Mouse (Mus musculus) CH12.LX (cell line): ENCODE data around the gene Tbck. TPM values are rescaled to one million over a fixed set of nuclear protein-coding genes. Genes with fewer than 3 reads are reported as not detected.

Experiments
- DNase-seq: peaks from one replicate; pipeline ENCODE4 v3.0.0-alpha.2; 2013; ENCODE audit errors: extremely low read depth
- H3K27ac ChIP-seq: 2 replicates; pipeline ENCODE4 v1.5.1; 2012; ENCODE audit warnings: low read depth, mild to moderate bottlenecking, control low read depth, moderate library complexity; ENCODE audit not compliant: insufficient read depth
- H3K27me3 ChIP-seq: replicated peaks from 2 replicates; pipeline ENCODE3; 2012; ENCODE audit warnings: inconsistent platforms
- H3K36me3 ChIP-seq, 2 experiments: replicated peaks in 1 of 2; 2 replicates each; pipeline versions ENCODE3 to v1.6.1; 2012; ENCODE audit warnings: inconsistent platforms in 1 of 2, low read length in 1 of 2, mild to moderate bottlenecking in 1 of 2, mixed read lengths in 1 of 2, moderate library complexity in 1 of 2; ENCODE audit not compliant: control insufficient read depth in 1 of 2, insufficient read depth in 1 of 2
- H3K4me1 ChIP-seq, 2 experiments: 2 replicates each; pipeline ENCODE4 v1.6.1; 2012; ENCODE audit warnings: inconsistent platforms in 1 of 2, moderate library complexity in 1 of 2; ENCODE audit not compliant: insufficient read depth in 2 of 2, control insufficient read depth in 1 of 2
- H3K4me2 ChIP-seq: 2 replicates; pipeline ENCODE4 v1.6.1; 2012; ENCODE audit warnings: low read depth, mild to moderate bottlenecking, control low read depth; ENCODE audit not compliant: poor library complexity, insufficient read depth, severe bottlenecking
- H3K4me3 ChIP-seq, 3 experiments: fragments of 150-350 bp in 1 of 3; sonication (generic) in 1 of 3; replicated peaks in 1 of 3; 2 replicates each; pipeline versions ENCODE3 to v1.5.1; 2011 to 2012; ENCODE audit warnings: low read depth in 2 of 3, low read length in 2 of 3, mild to moderate bottlenecking in 2 of 3, moderate library complexity in 2 of 3, control low read depth in 1 of 3, improper control_type of control experiment in 1 of 3, inconsistent platforms in 1 of 3, mixed read lengths in 1 of 3; ENCODE audit not compliant: poor library complexity in 1 of 3
- H3K79me2 ChIP-seq: replicated peaks from 2 replicates; pipeline ENCODE4 v1.6.1; 2012; ENCODE audit warnings: mild to moderate bottlenecking, moderate library complexity; ENCODE audit not compliant: control insufficient read depth, poor library complexity, insufficient read depth, severe bottlenecking; ENCODE audit errors: extremely low read depth
- H3K9ac ChIP-seq: 2 replicates; pipeline ENCODE4 v1.6.1; 2012; ENCODE audit warnings: low read depth, mild to moderate bottlenecking, control low read depth, moderate library complexity; ENCODE audit not compliant: insufficient read depth
- H3K9me3 ChIP-seq: replicated peaks from 2 replicates; pipeline ENCODE3; 2012; ENCODE audit warnings: low read length, inconsistent platforms, mixed read lengths
- CHD1 ChIP-seq: IDR thresholded peaks from 2 replicates; pipeline ENCODE4 v1.6.1; 2012; ENCODE audit warnings: low read depth, low read length, improper control_type of control experiment, inconsistent platforms
- ELF1 ChIP-seq: IDR thresholded peaks from 2 replicates; pipeline ENCODE4 v1.6.1; 2014; ENCODE audit warnings: low read depth, mild to moderate bottlenecking, inconsistent platforms, low read length, improper control_type of control experiment
- EP300 ChIP-seq: IDR thresholded peaks from 2 replicates; pipeline ENCODE4 v1.6.1; 2011; ENCODE audit warnings: low read length, improper control_type of control experiment
- ETS1 ChIP-seq: conservative IDR thresholded peaks from 2 replicates; pipeline ENCODE4 v1.6.1; 2012; ENCODE audit warnings: low read depth, mild to moderate bottlenecking, inconsistent platforms, low read length, improper control_type of control experiment, moderate library complexity
- IRF4 ChIP-seq: IDR thresholded peaks from 2 replicates; pipeline ENCODE4 v1.6.1; 2014; ENCODE audit warnings: low read depth, mild to moderate bottlenecking, inconsistent platforms, low read length, improper control_type of control experiment
- JUN ChIP-seq: IDR thresholded peaks from 2 replicates; pipeline ENCODE4 v1.6.1; 2011; ENCODE audit warnings: low read depth, mild to moderate bottlenecking, low read length, improper control_type of control experiment, moderate library complexity; ENCODE audit not compliant: insufficient read depth
- JUND ChIP-seq: conservative IDR thresholded peaks from 2 replicates; pipeline ENCODE4 v1.6.1; 2011; ENCODE audit warnings: low read depth, low read length, improper control_type of control experiment
- KAT2A ChIP-seq: IDR thresholded peaks from 2 replicates; pipeline ENCODE4 v1.6.1; 2012; ENCODE audit warnings: low read length, improper control_type of control experiment, inconsistent platforms; ENCODE audit not compliant: insufficient replicate concordance
- MAFK ChIP-seq: IDR thresholded peaks from 2 replicates; pipeline ENCODE4 v1.6.1; 2011; ENCODE audit warnings: low read length, improper control_type of control experiment; ENCODE audit not compliant: insufficient replicate concordance
- MAX ChIP-seq: IDR thresholded peaks from 2 replicates; pipeline ENCODE4 v1.6.1; 2011; ENCODE audit warnings: low read length, improper control_type of control experiment
- MAZ ChIP-seq: IDR thresholded peaks from 2 replicates; pipeline ENCODE4 v1.6.1; 2012; ENCODE audit warnings: low read depth, mild to moderate bottlenecking, inconsistent platforms, low read length, improper control_type of control experiment, moderate library complexity
- MXI1 ChIP-seq: IDR thresholded peaks from 2 replicates; pipeline ENCODE4 v1.6.1; 2011; ENCODE audit warnings: mild to moderate bottlenecking, low read depth, low read length, improper control_type of control experiment
- MYC ChIP-seq: IDR thresholded peaks from 2 replicates; pipeline ENCODE4 v1.6.1; 2011; ENCODE audit warnings: low read depth, mild to moderate bottlenecking, improper control_type of control experiment, low read length
- NELFE ChIP-seq: IDR thresholded peaks from 2 replicates; pipeline ENCODE4 v1.6.1; 2011; ENCODE audit warnings: low read depth, low read length, improper control_type of control experiment
- PAX5 ChIP-seq: IDR thresholded peaks from 2 replicates; pipeline ENCODE4 v1.6.1; 2012; ENCODE audit warnings: low read length, inconsistent platforms, mixed read lengths
- POLR2A ChIP-seq: IDR thresholded peaks from 2 replicates; pipeline ENCODE4 v1.6.1; 2011; ENCODE audit warnings: low read depth, mild to moderate bottlenecking, improper control_type of control experiment, low read length
- RAD21 ChIP-seq: IDR thresholded peaks from 2 replicates; pipeline ENCODE4 v1.6.1; 2011; ENCODE audit warnings: low read depth, mild to moderate bottlenecking, low read length, improper control_type of control experiment, moderate library complexity
- SMC3 ChIP-seq: IDR thresholded peaks from 2 replicates; pipeline ENCODE4 v1.6.1; 2011; ENCODE audit warnings: low read depth, low read length, improper control_type of control experiment
- UBTF ChIP-seq: IDR thresholded peaks from 2 replicates; pipeline ENCODE4 v1.6.1; 2012; ENCODE audit warnings: low read depth, mild to moderate bottlenecking, inconsistent platforms, low read length, improper control_type of control experiment, moderate library complexity
- ZC3H11A ChIP-seq: IDR thresholded peaks from 2 replicates; pipeline ENCODE4 v1.6.1; 2012; ENCODE audit warnings: low read depth, mild to moderate bottlenecking, inconsistent platforms, low read length, improper control_type of control experiment
- dilution Hi-C: fragments of 300-500 bp; cut with MboI; formaldehyde crosslinking; loops from 2 replicates; pipeline ENCODE4 v1.14.3; 2020; ENCODE audit warnings: low sequenced_read_pairs; ENCODE audit not compliant: extremely low pct_unique_long_range_greater_than_20kb, extremely low pct_ligation_motif_present
- in situ Hi-C: fragments of 300-500 bp; cut with MboI; formaldehyde crosslinking; loops from 3 replicates; pipeline ENCODE4 v1.14.3; 2019; ENCODE audit warnings: low sequenced_read_pairs, low pct_ligation_motif_present, low pct_unique_long_range_greater_than_20kb, mixed read lengths
- polyA plus RNA-seq: library from polyadenylated mRNA; unstranded; fragments of >175 nt; gene quantifications from 2 replicates; pipeline ENCODE4 v1.2.1, GENCODE M21; 2012; ENCODE audit warnings: low read depth; ENCODE audit not compliant: insufficient read length
- total RNA-seq, 2 experiments: library from RNA; depleted of rRNA; stranded (reverse); fragments of 300-350 nt in 1 of 2; fragments of >200 nt in 1 of 2; gene quantifications; 2 replicates each; pipeline ENCODE4 v1.2.3; 2012 to 2014

Gene Tbck
- total and polyA plus RNA-seq, 3 experiments, result 9.2 to 18.7 (median 14.5) TPM

DNA sequence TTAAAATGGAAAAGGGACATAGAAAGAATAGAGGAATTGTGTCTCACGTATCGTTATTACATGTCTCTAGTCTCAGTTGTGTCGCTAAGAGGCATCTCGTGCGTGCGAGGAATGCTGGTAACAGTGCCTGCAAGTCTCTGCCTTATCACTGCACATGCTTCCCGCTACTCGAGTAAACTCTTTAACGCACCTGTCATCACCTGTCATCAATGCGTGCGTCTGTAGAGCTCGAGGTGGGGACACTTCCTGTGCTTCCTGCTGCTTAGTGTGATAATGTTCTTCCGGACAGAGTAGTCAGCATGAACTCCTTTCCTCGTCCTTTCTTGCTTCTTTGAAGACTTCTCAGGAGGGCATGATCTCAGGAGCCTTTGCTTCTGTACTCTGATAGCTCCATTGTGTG, 63.8 kb downstream of the Tbck start:
- Histone ChIP-seq H3K9ac (no peak overlapping the region), H3K36me3 (peaks cover 5 to 34% of the 10 kb centered on the region in 2 experiments), H3K4me1 (0 out of 4 replicates have a peak, but pooled peaks cover 0 to 4% of the 10 kb centered on the region in 2 experiments), H3K79me2 (no peaks in the 10 kb centered on the region), H3K27ac (no peak overlapping the region), H3K4me2 (no peak overlapping the region), H3K27me3 (no peaks in the 10 kb centered on the region), H3K4me3 (no peak overlapping the region), H3K9me3 (no peaks in the 10 kb centered on the region)
- dilution Hi-C loops, result no loop called here
- in situ Hi-C loops, result loop anchor here (25.0 kb wide), 1 partner anchor 515 kb away; no protein-coding TSS in a partner anchor
- DNase-seq, result no peak
- TF ChIP-seq NELFE (no peak), SMC3 (no peak), PAX5 (no peak), MAX (no peak), IRF4 (no peak), MAFK (no peak), MYC (no peak), ZC3H11A (no peak), MAZ (no peak)

DNA sequence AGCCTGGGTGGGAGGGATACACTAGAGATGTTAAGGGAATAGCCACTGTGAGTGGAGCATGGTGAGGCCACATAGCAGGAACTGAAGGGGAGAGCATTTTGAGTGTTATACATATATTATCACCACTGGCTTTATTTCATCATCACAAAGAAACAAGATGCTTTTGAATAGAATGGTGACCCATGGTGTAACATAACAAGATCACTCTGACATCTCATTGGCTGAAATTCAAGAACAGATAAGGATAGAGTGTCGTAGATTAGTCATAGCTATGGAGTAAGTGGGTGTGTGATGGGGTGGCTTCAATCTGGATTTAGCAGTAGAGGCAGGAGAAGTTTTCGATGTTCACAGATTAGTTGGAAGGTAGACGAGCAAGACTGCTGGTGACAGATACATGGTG, 64.8 kb downstream of the Tbck start:
- Histone ChIP-seq H3K9ac (no peak overlapping the region), H3K4me3 (no peak overlapping the region), H3K4me2 (no peak overlapping the region), H3K27ac (no peak overlapping the region), H3K4me1 (peaks cover 3 to 7% of the 10 kb centered on the region in 2 experiments; a peak in 2 of 4 replicates), H3K9me3 (no peaks in the 10 kb centered on the region), H3K79me2 (no peaks in the 10 kb centered on the region), H3K36me3 (peaks cover 6 to 35% of the 10 kb centered on the region in 2 experiments), H3K27me3 (no peaks in the 10 kb centered on the region)
- no peak for DNase-seq
- TF ChIP-seq EP300 (no peak), ETS1 (no peak), MYC (no peak), RAD21 (no peak), UBTF (no peak), POLR2A (no peak), JUND (no peak), ELF1 (no peak), KAT2A (no peak), JUN (no peak), CHD1 (no peak), MXI1 (no peak)
- dilution Hi-C loops (no loop called here), in situ Hi-C loops (loop anchor here (25.0 kb wide), 1 partner anchor 514 kb away; no protein-coding TSS in a partner anchor)
